Mouse (Mus musculus) hindbrain, embryonic 10.5 days (tissue): ENCODE measurements at regions not wholly inside any gene's neighbourhood (a gene's known extent, or its start where the extent isn't known, plus 50 kb on each side); places are given as distances from the start of the nearest gene placed in this dataset.

ENCODE experiments used
- DNase-seq: peaks from one replicate; pipeline ENCODE4 v3.0.0-alpha.2; 2017; ENCODE audit warnings: low spot score
- H3K27ac ChIP-seq: fragments of 300-500 bp; sonication (generic); 2 replicates; pipeline ENCODE4 v1.5.1; 2016; ENCODE audit warnings: mild to moderate bottlenecking, moderate library complexity
- H3K27me3 ChIP-seq: fragments of 300-500 bp; sonication (generic); 2 replicates; pipeline ENCODE4 v1.6.1; 2016; ENCODE audit warnings: mild to moderate bottlenecking; ENCODE audit not compliant: poor library complexity, insufficient read depth, severe bottlenecking
- H3K36me3 ChIP-seq: fragments of 300-500 bp; sonication (generic); 2 replicates; pipeline ENCODE4 v1.6.1; 2016; ENCODE audit warnings: mild to moderate bottlenecking, moderate library complexity
- H3K4me1 ChIP-seq: fragments of 300-500 bp; sonication (generic); replicated peaks from 2 replicates; pipeline ENCODE4 v1.6.1; 2016; ENCODE audit warnings: mild to moderate bottlenecking
- H3K4me3 ChIP-seq: fragments of 300-500 bp; sonication (generic); 2 replicates; pipeline ENCODE4 v1.5.1; 2016; ENCODE audit warnings: mild to moderate bottlenecking, moderate library complexity
- H3K9me3 ChIP-seq: fragments of 300-500 bp; sonication (generic); 2 replicates; pipeline ENCODE4 v1.6.1; 2016; ENCODE audit warnings: mild to moderate bottlenecking, moderate library complexity
- WGBS: fragments of 180-500 bp; shearing (Covaris S2); methylation state at CpG from one replicate; pipeline ENCODE4 v1.1.7; 2016; 5-methylcytosine and 5-hydroxymethylcytosine counted together

GRCm38 (mm10) chr9:104496220-104496619 is 50.9 kb upstream of the Cpne4 start:
- Histone ChIP-seq H3K27me3 (no peaks in the 10 kb centered on the region), H3K4me3 (no peak overlapping the region), H3K27ac (no peak overlapping the region), H3K36me3 (no peaks in the 10 kb centered on the region), H3K9me3 (no peaks in the 10 kb centered on the region), H3K4me1 (no peaks in the 10 kb centered on the region)
- WGBS, result 69% methylated on average over 9 of the region's 9 CpGs
- no peak for DNase-seq

GRCm38 (mm10) chr9:104490696-104491095 is 56.4 kb upstream of the Cpne4 start:
- Histone ChIP-seq H3K4me3 (no peak overlapping the region), H3K36me3 (no peaks in the 10 kb centered on the region), H3K27me3 (no peaks in the 10 kb centered on the region), H3K4me1 (no peaks in the 10 kb centered on the region), H3K9me3 (no peaks in the 10 kb centered on the region), H3K27ac (no peak overlapping the region)
- no peak for DNase-seq

- 86% methylated on average over 6 of the region's 6 CpGs for WGBS
- Histone ChIP-seq H3K4me1 (no peaks in the 10 kb centered on the region), H3K27ac (no peak overlapping the region), H3K9me3 (no peaks in the 10 kb centered on the region), H3K4me3 (no peak overlapping the region), H3K36me3 (no peaks in the 10 kb centered on the region), H3K27me3 (no peaks in the 10 kb centered on the region)
- no peak for DNase-seq
Observed at GRCm38 (mm10) chr9:104489383-104489782, 57.7 kb upstream of the Cpne4 start.

- Histone ChIP-seq H3K36me3 (no peaks in the 10 kb centered on the region), H3K27ac (no peak overlapping the region), H3K4me3 (no peak overlapping the region), H3K9me3 (no peaks in the 10 kb centered on the region), H3K27me3 (no peaks in the 10 kb centered on the region), H3K4me1 (no peaks in the 10 kb centered on the region)
- DNase-seq, result no peak
- 76% methylated on average over 5 of the region's 5 CpGs for WGBS
Observed at GRCm38 (mm10) chr9:104482440-104482839, 64.6 kb upstream of the Cpne4 start.

GRCm38 (mm10) chr9:104480683-104481082 is 66.4 kb upstream of the Cpne4 start:
- H3K4me1 ChIP-seq, result no peaks in the 10 kb centered on the region
- H3K36me3 ChIP-seq, result no peaks in the 10 kb centered on the region
- no peak overlapping the region for H3K4me3 ChIP-seq
- no peaks in the 10 kb centered on the region for H3K9me3 ChIP-seq
- 76% methylated on average over 1 of the region's 1 CpGs for WGBS
- no peaks in the 10 kb centered on the region for H3K27me3 ChIP-seq
- H3K27ac ChIP-seq, result no peak overlapping the region
- DNase-seq, result no peak

GRCm38 (mm10) chr9:104474831-104475230 is 72.3 kb upstream of the Cpne4 start:
- H3K4me1 ChIP-seq, result no peaks in the 10 kb centered on the region
- H3K36me3 ChIP-seq, result no peaks in the 10 kb centered on the region
- no peak overlapping the region for H3K4me3 ChIP-seq
- no peaks in the 10 kb centered on the region for H3K9me3 ChIP-seq
- DNase-seq, result no peak
- 76% methylated on average over 4 of the region's 4 CpGs for WGBS
- H3K27ac ChIP-seq, result no peak overlapping the region
- no peaks in the 10 kb centered on the region for H3K27me3 ChIP-seq

GRCm38 (mm10) chr9:104467238-104467637 is 79.8 kb upstream of the Cpne4 start:
- Histone ChIP-seq H3K36me3 (no peaks in the 10 kb centered on the region), H3K4me3 (no peak overlapping the region), H3K27ac (no peak overlapping the region), H3K27me3 (no peaks in the 10 kb centered on the region), H3K9me3 (no peaks in the 10 kb centered on the region), H3K4me1 (no peaks in the 10 kb centered on the region)
- 84% methylated on average over 1 of the region's 1 CpGs for WGBS
- DNase-seq, result no peak

GRCm38 (mm10) chr9:104463701-104464100 is 83.4 kb upstream of the Cpne4 start:
- no peak for DNase-seq
- Histone ChIP-seq H3K9me3 (no peaks in the 10 kb centered on the region), H3K36me3 (no peaks in the 10 kb centered on the region), H3K4me1 (no peaks in the 10 kb centered on the region), H3K4me3 (no peak overlapping the region), H3K27ac (no peak overlapping the region), H3K27me3 (no peaks in the 10 kb centered on the region)
- 93% methylated on average over 4 of the region's 4 CpGs for WGBS

GRCm38 (mm10) chr9:104460133-104460532 is 87.0 kb upstream of the Cpne4 start:
- no peaks in the 10 kb centered on the region for H3K27me3 ChIP-seq
- H3K27ac ChIP-seq, result no peak overlapping the region
- H3K4me1 ChIP-seq, result no peaks in the 10 kb centered on the region
- no peaks in the 10 kb centered on the region for H3K9me3 ChIP-seq
- H3K36me3 ChIP-seq, result no peaks in the 10 kb centered on the region
- no peak overlapping the region for H3K4me3 ChIP-seq
- DNase-seq, result no peak

- Histone ChIP-seq H3K4me1 (no peaks in the 10 kb centered on the region), H3K36me3 (no peaks in the 10 kb centered on the region), H3K4me3 (no peak overlapping the region), H3K27ac (no peak overlapping the region), H3K27me3 (no peaks in the 10 kb centered on the region), H3K9me3 (no peaks in the 10 kb centered on the region)
- no peak for DNase-seq
- 46% methylated on average over 4 of the region's 4 CpGs for whole genome bisulfite sequencing
Observed at GRCm38 (mm10) chr9:104457635-104458034, 89.5 kb upstream of the Cpne4 start.

- Histone ChIP-seq H3K36me3 (no peaks in the 10 kb centered on the region), H3K9me3 (no peaks in the 10 kb centered on the region), H3K4me3 (no peak overlapping the region), H3K4me1 (no peaks in the 10 kb centered on the region), H3K27me3 (no peaks in the 10 kb centered on the region), H3K27ac (no peak overlapping the region)
- WGBS, result 81% methylated on average over 8 of the region's 8 CpGs
- DNase-seq, result no peak
Observed at GRCm38 (mm10) chr9:104448577-104449165, 98.4 kb upstream of the Cpne4 start.

- Histone ChIP-seq H3K27me3 (no peaks in the 10 kb centered on the region), H3K36me3 (no peaks in the 10 kb centered on the region), H3K4me3 (no peak overlapping the region), H3K27ac (no peak overlapping the region), H3K9me3 (no peaks in the 10 kb centered on the region), H3K4me1 (no peaks in the 10 kb centered on the region)
- 59% methylated on average over 5 of the region's 5 CpGs for WGBS
- DNase-seq, result peak; percentile 41
Observed at GRCm38 (mm10) chr9:104444906-104445305, 102.2 kb upstream of the Cpne4 start.

- no peaks in the 10 kb centered on the region for H3K36me3 ChIP-seq
- no peaks in the 10 kb centered on the region for H3K27me3 ChIP-seq
- WGBS, result 82% methylated on average over 7 of the region's 7 CpGs
- no peak overlapping the region for H3K27ac ChIP-seq
- H3K9me3 ChIP-seq, result no peaks in the 10 kb centered on the region
- no peaks in the 10 kb centered on the region for H3K4me1 ChIP-seq
- DNase-seq, result no peak
- H3K4me3 ChIP-seq, result no peak overlapping the region
Observed at GRCm38 (mm10) chr9:104443236-104443635, 103.8 kb upstream of the Cpne4 start.

GRCm38 (mm10) chr9:104413021-104413420 is 75.5 kb upstream of the Acpp start:
- WGBS, result 50% methylated on average over 5 of the region's 5 CpGs
- H3K4me3 ChIP-seq, result no peak overlapping the region

More at GRCm38 (mm10) chr9:104413021-104413420, 75.5 kb upstream of the Acpp start:
- Histone ChIP-seq H3K36me3 (no peaks in the 10 kb centered on the region), H3K9me3 (no peaks in the 10 kb centered on the region), H3K27me3 (no peaks in the 10 kb centered on the region), H3K27ac (no peak overlapping the region), H3K4me1 (peaks cover 4% of the 10 kb centered on the region)
- no peak for DNase-seq
